Mouse (Mus musculus) ES-Bruce4 (cell line): Measurements from ENCODE around the gene Slc22a5.

ENCODE experiments used
- CTCF ChIP-seq: IDR thresholded peaks from one replicate; pipeline ENCODE4 v1.8.1; 2011; ENCODE audit warnings: low read depth, low read length
- EP300 ChIP-seq: IDR thresholded peaks from 2 replicates; pipeline ENCODE4 v1.6.1; 2011; ENCODE audit warnings: low read depth, low read length; ENCODE audit not compliant: insufficient read depth
- POLR2A ChIP-seq: IDR thresholded peaks from one replicate; pipeline ENCODE4 v1.8.1; 2011; ENCODE audit warnings: low read length; ENCODE audit not compliant: insufficient read depth

- TF ChIP-seq POLR2A (no peak), EP300 (no peak), CTCF (no peak)
Measured at GRCm38 (mm10) chr11:53819511-53819910, 71.9 kb downstream of the Slc22a5 start.
